Mouse (Mus musculus) right cerebral cortex, postnatal 4 days (tissue): ENCODE measurements around the gene Psmd8.

Source experiments
- DNase-seq: peaks from one replicate; pipeline ENCODE4 v3.0.0-alpha.2; 2022

The Psmd8 gene

DNA sequence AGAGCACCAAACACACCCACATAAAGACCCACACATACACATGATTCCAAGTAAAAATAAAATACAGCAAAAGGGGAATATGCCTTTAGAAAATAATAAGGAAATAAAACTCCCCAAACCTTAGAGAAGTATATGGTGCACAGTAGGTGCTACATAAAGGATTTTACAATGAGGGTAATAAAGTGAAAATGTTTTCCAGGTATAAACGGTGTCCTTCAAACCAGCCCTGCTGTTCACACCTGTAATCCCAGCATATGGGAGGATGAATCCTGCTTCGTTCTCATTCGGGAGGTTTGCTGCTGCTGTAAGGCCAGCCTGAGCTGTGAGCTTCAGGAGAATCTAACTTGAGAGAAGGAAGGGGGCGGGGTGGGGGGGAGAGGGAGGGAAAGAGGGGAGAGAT is 46.3 kb downstream of the Psmd8 start:
- no peak for DNase-seq

DNA sequence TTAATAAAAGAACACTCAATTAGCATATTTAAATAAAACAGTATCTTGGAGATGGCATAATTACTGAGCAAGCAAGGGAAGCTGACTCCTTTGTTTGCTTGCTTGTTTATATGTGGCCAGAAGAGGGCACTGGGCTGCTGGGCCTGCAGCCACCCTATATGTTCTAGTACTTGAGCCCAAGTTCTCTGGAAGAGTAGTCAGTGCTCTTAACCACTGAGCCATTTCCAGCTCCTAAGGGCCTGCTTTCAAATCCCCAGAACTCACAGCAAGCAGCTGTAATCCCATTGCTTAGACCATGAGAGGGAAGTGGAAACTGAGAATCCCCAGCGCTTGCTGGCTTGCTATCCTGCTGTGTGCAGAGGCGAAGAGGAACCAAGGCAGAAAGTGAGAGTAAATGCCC is 51.8 kb downstream of the Psmd8 start:
- DNase-seq, result no peak

GRCm38 (mm10) chr7:29126173-29126915 is 54.2 kb downstream of the Psmd8 start:
- DNase-seq, result no peak

DNA sequence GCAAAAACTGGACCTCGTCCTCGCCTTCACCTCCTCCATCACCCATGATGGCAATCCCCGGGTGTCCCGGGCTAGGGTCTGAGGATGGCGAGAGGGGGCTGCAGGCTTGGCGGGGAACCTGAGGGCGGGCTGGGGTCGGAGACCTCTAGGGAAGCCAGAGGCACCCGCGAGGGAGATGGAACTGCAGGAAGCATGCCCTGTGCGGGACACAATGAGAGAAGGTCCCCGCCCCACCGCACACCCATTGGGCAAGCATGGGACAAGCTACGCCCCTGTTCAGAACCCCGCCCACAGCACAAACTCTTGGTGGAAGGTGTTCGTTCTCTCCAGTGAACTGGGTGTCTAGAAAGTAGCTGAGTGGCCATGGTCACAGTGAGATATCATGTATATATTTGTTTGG is 55.5 kb downstream of the Psmd8 start, which contains the start of gene Ryr1:
Gene Ryr1 (minus strand): TSS at position 210 of the 400 bp plus-strand sequence.
- DNase-seq, result peak; percentile 22
